Mouse (Mus musculus) ovary, postnatal 36 days (tissue): ENCODE results near the gene Tdrd1.
A peak's percentile ranks its signal among the peaks of the same experiment; 100 is the strongest.

ENCODE experiments used
- DNase-seq: peaks from one replicate; pipeline ENCODE4 v3.0.0; 2022; ENCODE audit warnings: low spot score, mixed read lengths

Tdrd1 gene

GRCm38 (mm10) chr19:56829267-56829666, 3.3 kb downstream of the Tdrd1 start:
- DNase-seq: no peak

GRCm38 (mm10) chr19:56830163-56830562, 4.2 kb downstream of the Tdrd1 start:
- no peak for DNase-seq

- no peak for DNase-seq
These were observed 9.3 kb downstream of the Tdrd1 start for GRCm38 (mm10) chr19:56835340-56835739.

DNA sequence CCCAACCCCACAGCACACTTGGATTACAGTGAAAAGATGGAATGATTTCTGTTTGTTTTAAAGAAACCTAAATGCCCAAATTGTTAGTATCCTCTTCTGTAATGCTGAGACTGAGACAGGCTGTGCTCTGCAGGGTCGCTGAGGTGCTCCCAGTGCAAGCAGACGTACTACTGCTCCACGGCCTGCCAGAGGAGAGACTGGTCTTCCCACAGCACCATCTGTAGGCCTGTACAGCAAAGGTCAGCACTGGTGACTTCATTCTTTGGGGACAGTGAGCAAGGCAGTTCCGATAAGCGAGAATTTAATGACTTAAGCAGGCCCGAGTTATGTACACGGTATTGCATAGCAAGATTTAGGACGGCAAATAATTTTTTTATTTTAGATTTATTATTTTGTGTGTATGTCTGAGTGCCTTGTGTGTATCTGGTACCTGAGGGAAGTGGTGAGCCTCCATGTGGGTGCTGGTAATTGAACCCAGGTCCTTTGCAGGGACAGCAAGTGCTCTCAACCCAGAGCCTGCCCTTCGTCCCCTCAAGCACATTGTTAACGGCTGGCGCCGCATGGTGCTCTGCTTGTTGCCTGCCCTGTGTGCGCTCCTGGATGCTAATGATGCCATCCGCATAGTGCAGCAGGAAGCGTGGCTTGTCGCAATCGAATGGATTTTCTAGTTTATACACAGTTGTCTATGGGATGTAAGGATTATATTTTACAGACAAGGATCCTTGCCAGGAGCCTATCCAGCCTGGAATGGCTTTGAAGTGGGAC, 13.1 kb downstream of the Tdrd1 start:
- DNase-seq: no peak

GRCm38 (mm10) chr19:56842974-56843373, 17.0 kb downstream of the Tdrd1 start:
- no peak for DNase-seq

DNA sequence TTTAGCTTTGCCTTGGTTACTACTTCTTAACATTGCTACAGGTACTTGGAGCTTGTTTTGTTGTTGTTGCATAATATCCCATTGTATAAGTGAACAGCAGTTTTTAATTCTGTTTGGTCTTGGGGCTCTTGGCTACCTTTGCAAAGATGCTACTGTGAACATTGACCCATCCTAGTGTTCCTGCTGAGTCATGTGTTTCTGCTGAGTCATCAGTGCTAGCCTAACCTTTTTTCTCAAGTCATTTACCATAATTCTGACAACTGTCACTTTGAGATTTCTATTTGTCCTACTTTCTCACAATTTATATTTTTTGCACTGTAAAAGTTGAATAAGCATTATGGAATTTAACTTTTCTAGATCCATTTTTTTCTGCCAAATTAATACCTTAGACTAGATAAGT, 26.6 kb downstream of the Tdrd1 start:
- no peak for DNase-seq

DNA sequence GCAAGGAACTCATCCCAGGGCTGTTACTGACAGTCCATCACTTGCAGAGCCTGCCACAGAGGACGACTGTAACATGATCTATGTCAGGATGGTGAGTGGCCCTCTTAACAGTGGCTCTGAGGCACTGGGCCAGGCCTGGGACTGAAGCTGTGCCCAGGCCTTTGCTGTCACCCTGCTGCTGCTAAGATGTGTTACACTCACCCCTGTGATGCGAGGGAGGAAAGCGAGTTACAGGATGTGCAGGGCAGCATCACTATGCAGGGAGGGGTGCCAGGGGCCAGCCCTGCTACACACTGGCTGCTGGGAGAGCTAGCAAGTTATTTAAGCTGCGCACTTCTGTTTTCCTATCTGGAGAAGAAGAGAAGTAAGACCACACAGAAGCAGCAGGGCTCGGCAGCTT, 30.4 kb downstream of the Tdrd1 start:
- DNase-seq: no peak

- DNase-seq: no peak
These were observed 41.7 kb downstream of the Tdrd1 start for GRCm38 (mm10) chr19:56867701-56868100.

DNA sequence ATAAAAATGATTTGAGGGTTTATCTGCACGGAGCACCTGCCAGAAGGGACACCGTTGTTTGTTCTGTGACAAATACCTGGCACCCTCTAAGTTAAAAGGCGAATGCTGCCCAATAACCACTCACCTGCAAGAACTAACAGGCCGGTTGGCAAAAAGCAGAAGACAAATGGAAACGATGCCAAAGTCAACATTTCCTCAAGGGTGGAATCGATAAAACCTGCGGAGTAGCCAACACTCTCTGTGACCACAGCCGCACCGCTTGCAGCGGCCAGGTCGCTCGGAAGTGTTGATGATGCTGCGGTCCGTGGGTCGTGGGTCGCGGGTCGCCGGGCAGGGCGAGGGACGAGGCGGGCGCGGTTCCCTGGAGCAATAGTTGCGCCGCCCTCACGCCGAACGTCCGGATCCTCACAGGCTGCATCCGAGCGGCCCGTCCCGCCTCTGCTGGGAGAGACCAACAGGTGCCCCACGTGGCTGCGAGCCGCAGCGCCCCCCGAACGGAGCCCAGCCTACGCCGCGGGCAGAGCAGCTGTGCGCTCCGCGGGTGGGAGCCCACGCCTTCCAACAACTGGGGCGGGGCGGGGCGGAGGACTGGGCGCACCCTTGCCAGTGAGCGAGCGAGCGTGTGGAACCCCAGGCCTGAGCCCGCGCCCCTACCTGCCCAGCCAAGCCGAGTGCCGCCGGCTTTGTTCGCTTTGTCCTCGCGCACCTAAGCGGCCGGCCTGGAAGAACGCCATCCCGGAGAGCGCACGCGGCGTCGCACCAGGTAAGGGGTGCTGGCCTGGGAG, 48.0 kb downstream of the Tdrd1 start, which contains the start of gene Vwa2:
TSS of gene Vwa2 (plus strand) at position 434 of the 785 bp plus-strand sequence.
- peak; percentile 20 for DNase-seq

- DNase-seq: no peak
These were observed 48.7 kb downstream of the Tdrd1 start for GRCm38 (mm10) chr19:56874601-56875315.

DNA sequence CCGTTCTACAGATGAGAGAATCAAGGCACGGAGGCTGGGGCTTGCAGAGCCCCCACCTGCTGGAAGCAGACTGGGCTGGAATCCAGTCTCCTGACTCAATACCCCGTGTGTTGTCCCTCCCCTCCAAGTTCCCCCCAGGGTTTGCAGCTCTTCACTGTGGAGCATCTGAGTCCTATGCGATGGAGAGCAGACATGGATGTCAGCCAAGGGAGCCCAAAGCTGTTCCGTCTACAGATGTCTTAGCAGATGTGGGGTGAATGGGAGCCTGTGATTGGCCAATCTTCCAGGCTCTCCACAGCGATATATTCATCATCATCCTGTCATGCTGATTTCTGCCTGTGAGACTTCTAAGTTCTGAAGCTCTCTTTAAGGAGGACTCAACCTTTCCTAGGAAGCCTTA, 51.4 kb downstream of the Tdrd1 start:
- no peak for DNase-seq

DNA sequence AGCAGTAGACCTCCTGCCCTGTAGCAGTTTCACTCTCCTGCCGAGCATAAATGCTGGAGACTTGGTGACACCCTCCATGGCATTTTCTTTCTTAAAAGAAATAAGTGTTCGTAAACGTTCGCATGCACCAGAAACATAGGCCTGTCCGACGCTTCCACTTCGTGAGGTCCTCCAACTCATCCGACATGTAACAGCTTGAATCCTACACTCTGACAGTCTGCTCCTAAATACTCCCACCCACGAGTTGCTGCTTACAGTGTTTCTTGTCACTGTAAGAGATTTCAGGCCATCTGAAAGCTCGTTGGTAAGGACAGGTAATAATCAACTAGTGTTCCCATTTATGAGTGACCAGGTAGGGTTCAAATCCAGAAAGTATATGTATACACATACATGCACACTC, 61.9 kb downstream of the Tdrd1 start:
- DNase-seq: no peak

- DNase-seq: no peak
These were observed 62.6 kb downstream of the Tdrd1 start for GRCm38 (mm10) chr19:56888654-56889053.

- no peak for DNase-seq
These were observed 65.4 kb downstream of the Tdrd1 start for GRCm38 (mm10) chr19:56891438-56891837.

DNA sequence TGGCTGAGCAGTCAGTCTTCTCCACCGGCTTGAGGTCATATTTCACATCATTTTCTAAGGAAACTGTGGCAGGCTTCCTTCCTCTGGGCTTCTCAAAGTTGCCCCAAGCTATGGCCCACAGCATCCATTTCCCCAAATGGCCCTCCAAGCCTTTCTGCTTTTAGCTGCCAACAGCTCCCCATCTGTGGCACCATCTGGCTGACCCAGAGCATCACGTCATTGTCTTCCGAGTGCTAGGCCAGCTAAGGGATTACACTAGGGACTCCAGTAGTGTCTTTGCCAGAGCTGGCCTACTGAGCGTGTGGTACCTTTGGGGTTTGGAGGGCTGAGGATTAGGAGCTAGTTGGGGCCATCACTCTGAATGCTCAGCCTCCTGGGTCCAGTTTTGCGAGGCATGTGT, 66.6 kb downstream of the Tdrd1 start:
- no peak for DNase-seq

GRCm38 (mm10) chr19:56893326-56893725, 67.3 kb downstream of the Tdrd1 start:
- DNase-seq: no peak

DNA sequence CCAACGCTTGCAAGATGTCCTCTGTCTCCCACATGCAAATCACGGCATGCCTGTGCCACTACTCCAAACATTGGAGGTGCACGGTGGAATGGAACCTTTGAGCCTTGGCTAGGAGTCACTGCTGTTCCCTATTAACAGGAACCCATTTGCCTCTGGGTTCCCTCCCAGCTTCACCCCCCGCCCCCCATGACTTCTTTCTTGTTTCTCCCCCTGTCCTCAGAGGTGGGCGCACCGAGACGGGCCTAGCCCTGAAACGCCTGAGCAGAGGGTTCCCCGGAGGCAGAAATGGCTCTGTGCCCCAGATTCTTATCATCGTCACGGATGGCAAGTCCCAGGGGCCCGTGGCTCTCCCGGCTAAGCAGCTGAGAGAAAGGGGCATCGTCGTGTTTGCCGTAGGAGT, 71.6 kb downstream of the Tdrd1 start:
- no peak for DNase-seq

GRCm38 (mm10) chr19:56904095-56904494, 78.1 kb downstream of the Tdrd1 start:
- DNase-seq: no peak

GRCm38 (mm10) chr19:56905395-56905794, 79.4 kb downstream of the Tdrd1 start:
- DNase-seq: no peak

DNA sequence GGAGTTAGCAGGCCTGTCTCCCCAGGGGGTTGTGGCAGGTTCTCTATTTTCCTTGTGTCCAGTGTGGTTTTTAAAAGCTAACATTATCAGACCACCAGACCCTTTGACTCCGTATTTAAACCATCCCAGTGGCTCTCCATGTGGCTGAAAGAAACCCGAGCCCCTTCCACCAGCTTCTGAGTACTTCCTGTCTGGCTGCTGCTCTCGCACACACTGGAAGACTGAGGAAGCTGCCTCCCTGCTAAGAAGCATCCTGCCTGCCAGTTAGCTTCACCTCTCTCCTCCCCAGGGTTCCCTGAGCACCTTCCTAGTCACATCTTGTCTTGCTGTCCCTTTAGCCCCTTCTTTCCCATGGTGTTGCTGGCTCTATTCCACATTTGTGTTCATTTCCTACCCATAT, 81.8 kb downstream of the Tdrd1 start:
- no peak for DNase-seq

DNA sequence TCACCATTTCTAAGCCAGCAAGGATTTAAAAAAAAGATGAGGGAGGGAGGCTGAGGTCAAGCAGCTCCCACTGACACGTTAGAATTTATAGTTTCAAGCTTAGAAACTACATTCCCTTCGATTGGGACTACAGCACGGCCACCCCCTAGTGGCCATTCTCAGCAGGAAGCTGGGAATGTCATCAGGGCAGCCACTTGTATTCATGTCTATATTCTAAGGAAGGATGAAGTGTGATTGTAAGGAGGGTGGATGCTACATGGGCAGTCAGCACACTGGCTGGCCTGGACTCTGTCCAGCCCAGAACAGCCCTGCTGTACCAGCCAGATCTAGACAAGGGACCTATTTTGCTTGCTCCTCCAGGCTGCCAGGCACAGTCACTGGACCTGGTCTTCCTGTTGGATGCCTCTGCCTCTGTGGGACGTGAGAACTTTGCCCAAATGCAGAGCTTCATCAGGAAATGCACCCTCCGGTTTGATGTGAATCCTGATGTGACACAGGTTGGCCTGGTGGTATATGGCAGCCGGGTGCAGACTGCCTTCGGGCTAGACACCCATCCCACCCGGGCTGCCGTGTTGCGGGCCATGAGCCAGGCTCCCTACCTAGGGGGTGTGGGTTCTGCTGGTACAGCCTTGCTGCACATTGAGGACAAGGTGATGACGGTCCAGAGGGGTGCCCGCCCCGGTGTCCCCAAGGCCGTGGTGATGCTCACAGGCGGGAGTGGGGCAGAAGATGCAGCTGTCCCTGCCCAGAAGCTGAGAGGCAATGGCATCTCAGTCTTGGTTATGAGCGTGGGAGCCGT, 82.7 kb downstream of the Tdrd1 start:
- DNase-seq: peak; percentile 27

DNA sequence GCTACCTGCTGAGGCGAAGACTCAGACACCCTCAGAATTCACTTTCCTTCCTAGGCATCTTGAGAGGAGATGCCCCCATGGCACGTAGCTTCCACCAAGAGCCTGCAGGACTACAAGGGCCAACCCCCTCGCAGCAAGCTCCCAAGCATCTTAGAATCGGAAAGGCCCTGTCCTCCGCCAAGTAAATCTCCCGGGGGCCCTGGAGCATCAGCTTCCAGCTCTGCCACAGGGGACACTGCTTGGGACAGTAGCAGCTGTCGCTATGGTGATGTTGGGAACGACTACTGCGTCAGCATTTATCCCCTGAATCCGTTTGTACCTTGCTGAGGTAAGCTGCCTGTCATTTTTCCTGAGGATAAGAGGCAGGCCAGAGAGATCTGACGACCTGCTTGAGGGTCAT, 84.6 kb downstream of the Tdrd1 start:
- DNase-seq: no peak
